Mouse (Mus musculus) limb, embryonic 14.5 days (tissue): ENCODE results near the gene Cby1. TPM values are rescaled to one million over a fixed set of nuclear protein-coding genes. Genes with fewer than 3 reads are reported as not detected.
"Not testable (repeated sequence)": the region's sequence is repeated elsewhere in the genome, so short reads cannot be mapped to it uniquely, and the experiment has no call there.

Experiments
- ATAC-seq: fragments of 200-750 bp; cut with Nextera tagmentation; 2 replicates; pipeline ENCODE4 v1.8.0; 2017; ENCODE audit warnings: low read depth, moderate number of reproducible peaks, moderate TSS enrichment; ENCODE audit not compliant: low FRiP score
- DNase-seq: peaks from one replicate; pipeline ENCODE4 v3.0.0-alpha.2; 2015; ENCODE audit warnings: low spot score
- H3K27ac ChIP-seq: fragments of 300-500 bp; sonication (generic); replicated peaks from 2 replicates; pipeline ENCODE4 v1.5.1; 2014; ENCODE audit warnings: low read depth, mild to moderate bottlenecking, low read length, moderate library complexity, mixed read lengths
- H3K27me3 ChIP-seq: fragments of 300-500 bp; sonication (generic); 2 replicates; pipeline ENCODE4 v1.6.1; 2014; ENCODE audit warnings: low read length, mixed read lengths; ENCODE audit not compliant: control insufficient read depth, insufficient read depth
- H3K36me3 ChIP-seq: fragments of 300-500 bp; sonication (generic); 2 replicates; pipeline ENCODE4 v1.6.1; 2014; ENCODE audit warnings: mild to moderate bottlenecking, low read length, moderate library complexity, mixed read lengths; ENCODE audit not compliant: control insufficient read depth, insufficient read depth
- H3K4me1 ChIP-seq: fragments of 300-500 bp; sonication (generic); 2 replicates; pipeline ENCODE4 v1.6.1; 2014; ENCODE audit warnings: antibody characterized with exemption, low read length, mixed read lengths; ENCODE audit not compliant: control insufficient read depth, insufficient read depth
- H3K4me2 ChIP-seq: fragments of 300-500 bp; sonication (generic); replicated peaks from 2 replicates; pipeline ENCODE4 v1.6.1; 2014; ENCODE audit warnings: low read depth, mild to moderate bottlenecking, low read length, moderate library complexity; ENCODE audit not compliant: severe bottlenecking
- H3K4me3 ChIP-seq: fragments of 300-500 bp; sonication (generic); replicated peaks from 2 replicates; pipeline ENCODE4 v1.5.1; 2014; ENCODE audit warnings: low read length
- H3K9ac ChIP-seq: fragments of 300-500 bp; sonication (generic); 2 replicates; pipeline ENCODE4 v1.6.1; 2014; ENCODE audit warnings: mild to moderate bottlenecking, low read depth, low read length, moderate library complexity; ENCODE audit not compliant: severe bottlenecking
- H3K9me3 ChIP-seq: fragments of 300-500 bp; sonication (generic); 2 replicates; pipeline ENCODE4 v1.6.1; 2016; ENCODE audit warnings: low read length; ENCODE audit not compliant: control insufficient read depth
- POLR2A ChIP-seq: fragments of 200-500 bp; IDR thresholded peaks from 2 replicates; pipeline ENCODE4 v1.8.0; 2012; ENCODE audit warnings: inconsistent platforms, mild to moderate bottlenecking, moderate library complexity, borderline replicate concordance; ENCODE audit not compliant: insufficient read depth, insufficient read length; ENCODE audit errors: extremely low read depth
- WGBS: fragments of 180-500 bp; shearing (Covaris S2); extraction: QIAGEN DNeasy Blood & Tissue Kit; methylation state at CpG from one replicate; pipeline ENCODE4 v1.1.7; 2014; 5-methylcytosine and 5-hydroxymethylcytosine counted together
- polyA plus RNA-seq, 2 experiments: library from polyadenylated mRNA; depleted of rRNA in 1 of 2; stranded (reverse) in 1 of 2; unstranded in 1 of 2; fragments of >200 nt; fragmentation: Nextera tagmentation in 1 of 2; extraction: Ambion mirVana in 1 of 2; gene quantifications; 2 replicates each; pipeline versions ENCODE4 v1.2.1 to v1.2.3; 2012 to 2014

The Cby1 gene
- polyA plus RNA-seq, 2 experiments: 21.6 to 44.9 TPM

- no peak for DNase-seq
- Histone ChIP-seq H3K36me3 (peaks cover 16% of the 10 kb centered on the region), H3K9ac (no peak overlapping the region), H3K4me3 (no peak overlapping the region), H3K9me3 (no peaks in the 10 kb centered on the region), H3K27me3 (no peaks in the 10 kb centered on the region), H3K27ac (no peak overlapping the region), H3K4me1 (peaks cover 6% of the 10 kb centered on the region; the same call in 1 of the 2 replicates), H3K4me2 (no peak overlapping the region)
- no peak for ATAC-seq
- TF ChIP-seq POLR2A: no peak
- WGBS: 73% methylated on average over 4 of the region's 4 CpGs
Observed at GRCm38 (mm10) chr15:79661852-79662251, 2.9 kb downstream of the Cby1 start.

DNA sequence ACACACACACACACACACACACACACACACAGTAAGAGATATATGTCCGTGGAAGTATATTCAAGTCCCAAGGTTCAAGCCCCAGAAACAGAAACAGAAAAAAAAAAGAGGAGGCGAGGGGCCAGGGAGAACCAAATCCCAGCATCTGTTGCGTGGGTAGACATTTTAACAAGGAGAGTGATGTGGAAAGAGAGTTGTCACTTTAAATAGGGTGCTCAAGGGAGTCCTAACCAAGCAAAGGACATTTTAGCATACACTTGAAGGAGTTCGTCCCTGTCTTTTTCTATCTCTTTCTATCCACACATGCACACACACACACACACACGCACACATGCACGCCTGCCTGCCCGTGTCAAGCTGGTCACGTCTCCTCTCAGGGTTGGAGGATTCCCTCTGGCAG is 5.7 kb downstream of the Cby1 start:
- Histone ChIP-seq H3K27ac (no peak overlapping the region), H3K9me3 (no peaks in the 10 kb centered on the region), H3K4me2 (no peak overlapping the region), H3K9ac (no peak overlapping the region), H3K36me3 (peaks cover 22% of the 10 kb centered on the region), H3K4me1 (peaks cover 3% of the 10 kb centered on the region; the same call in 1 of the 2 replicates), H3K27me3 (no peaks in the 10 kb centered on the region), H3K4me3 (no peak overlapping the region)
- ATAC-seq: no peak
- no peak for DNase-seq
- TF ChIP-seq POLR2A: no peak
- 89% methylated on average over 8 of the region's 8 CpGs for WGBS

- no peaks in the 10 kb centered on the region for H3K9me3 ChIP-seq
- TF ChIP-seq POLR2A: no peak
- peaks cover 43% of the 10 kb centered on the region for H3K36me3 ChIP-seq
- 74% methylated on average over 10 of the region's 10 CpGs for WGBS
- H3K4me3 ChIP-seq: no peak overlapping the region
- ATAC-seq: no peak
- H3K4me1 ChIP-seq: no peaks in the 10 kb centered on the region
- DNase-seq: no peak
- H3K4me2 ChIP-seq: no peak overlapping the region
- H3K9ac ChIP-seq: no peak overlapping the region
- no peak overlapping the region for H3K27ac ChIP-seq
- no peaks in the 10 kb centered on the region for H3K27me3 ChIP-seq
Observed at GRCm38 (mm10) chr15:79669195-79669594, 10.2 kb downstream of the Cby1 start.

- Histone ChIP-seq H3K36me3 (peaks cover 51% of the 10 kb centered on the region), H3K4me2 (peak within 1 kb of the TSS; percentile 57), H3K9me3 (no peaks in the 10 kb centered on the region), H3K4me3 (peak within 1 kb of the TSS; percentile 85), H3K9ac (peak within 1 kb of the TSS; percentile 80), H3K27ac (0 out of 2 replicates have a peak within 1 kb of the TSS, but pooled peaks have one; percentile 13), H3K27me3 (no peaks in the 10 kb centered on the region), H3K4me1 (no peaks in the 10 kb centered on the region)
- peak; percentile 96 for DNase-seq
- ATAC-seq: peak; percentile 95
- peak; percentile 62; the same call in 1 of the 2 replicates for TF ChIP-seq POLR2A
- 20% methylated on average over 32 of the region's 33 CpGs for whole genome bisulfite sequencing
Observed at GRCm38 (mm10) chr15:79670249-79670971, 11.4 kb downstream of the Cby1 start, which contains the start of gene Tomm22. Gene Tomm22 (plus strand): TSS chr15:79670861.

- peaks cover 52% of the 10 kb centered on the region for H3K36me3 ChIP-seq
- peak overlapping the region; percentile 80 for H3K9ac ChIP-seq
- H3K4me1 ChIP-seq: no peaks in the 10 kb centered on the region
- H3K4me2 ChIP-seq: peak overlapping the region; percentile 57
- DNase-seq (no peak), ATAC-seq (peak; percentile 59)
- no peaks in the 10 kb centered on the region for H3K27me3 ChIP-seq
- H3K4me3 ChIP-seq: peak overlapping the region; percentile 85
- 0 out of 2 replicates have a peak overlapping the region, but pooled peaks have one; percentile 13 for H3K27ac ChIP-seq
- H3K9me3 ChIP-seq: no peaks in the 10 kb centered on the region
- no peak for TF ChIP-seq POLR2A
- WGBS: under 1% methylated on average over 21 of the region's 37 CpGs
Observed at GRCm38 (mm10) chr15:79670972-79671299, 11.9 kb downstream of the Cby1 start.

DNA sequence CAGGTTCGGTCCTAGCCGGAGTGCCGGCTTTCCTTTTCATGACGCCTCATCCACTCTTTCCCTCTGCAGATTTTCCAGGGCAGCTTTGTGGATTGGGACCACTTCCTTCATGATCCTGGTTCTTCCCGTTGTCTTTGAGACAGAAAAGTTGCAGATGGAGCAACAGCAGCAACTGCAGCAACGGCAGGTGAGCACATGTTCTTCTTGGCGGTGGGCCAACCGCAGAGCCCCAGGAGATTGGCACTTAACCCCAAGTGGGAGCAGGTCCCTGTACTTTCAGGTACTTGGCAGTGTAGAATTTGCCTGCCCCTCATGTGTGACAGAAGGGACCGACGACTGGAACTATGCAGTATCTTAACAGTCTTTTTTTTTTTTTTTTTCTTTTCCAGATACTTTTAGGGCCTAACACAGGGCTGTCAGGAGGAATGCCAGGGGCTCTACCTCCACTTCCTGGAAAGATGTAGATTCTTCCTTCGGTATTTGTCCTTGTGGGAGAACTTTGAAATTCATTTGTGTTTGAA is 12.9 kb downstream of the Cby1 start:
- DNase-seq, ATAC-seq, H3K9me3 ChIP-seq, H3K27ac ChIP-seq, H3K4me1 ChIP-seq, H3K27me3 ChIP-seq: not testable (repeated sequence)
- Histone ChIP-seq H3K36me3 (peaks cover 52% of the 10 kb centered on the region), H3K4me2 (peak overlapping the region; percentile 57), H3K9ac (0 out of 2 replicates have a peak overlapping the region, but pooled peaks have one; percentile 80), H3K4me3 (peak overlapping the region; percentile 85)
- 76% methylated on average over 11 of the region's 11 CpGs for WGBS
